In the genomic region with DNA sequence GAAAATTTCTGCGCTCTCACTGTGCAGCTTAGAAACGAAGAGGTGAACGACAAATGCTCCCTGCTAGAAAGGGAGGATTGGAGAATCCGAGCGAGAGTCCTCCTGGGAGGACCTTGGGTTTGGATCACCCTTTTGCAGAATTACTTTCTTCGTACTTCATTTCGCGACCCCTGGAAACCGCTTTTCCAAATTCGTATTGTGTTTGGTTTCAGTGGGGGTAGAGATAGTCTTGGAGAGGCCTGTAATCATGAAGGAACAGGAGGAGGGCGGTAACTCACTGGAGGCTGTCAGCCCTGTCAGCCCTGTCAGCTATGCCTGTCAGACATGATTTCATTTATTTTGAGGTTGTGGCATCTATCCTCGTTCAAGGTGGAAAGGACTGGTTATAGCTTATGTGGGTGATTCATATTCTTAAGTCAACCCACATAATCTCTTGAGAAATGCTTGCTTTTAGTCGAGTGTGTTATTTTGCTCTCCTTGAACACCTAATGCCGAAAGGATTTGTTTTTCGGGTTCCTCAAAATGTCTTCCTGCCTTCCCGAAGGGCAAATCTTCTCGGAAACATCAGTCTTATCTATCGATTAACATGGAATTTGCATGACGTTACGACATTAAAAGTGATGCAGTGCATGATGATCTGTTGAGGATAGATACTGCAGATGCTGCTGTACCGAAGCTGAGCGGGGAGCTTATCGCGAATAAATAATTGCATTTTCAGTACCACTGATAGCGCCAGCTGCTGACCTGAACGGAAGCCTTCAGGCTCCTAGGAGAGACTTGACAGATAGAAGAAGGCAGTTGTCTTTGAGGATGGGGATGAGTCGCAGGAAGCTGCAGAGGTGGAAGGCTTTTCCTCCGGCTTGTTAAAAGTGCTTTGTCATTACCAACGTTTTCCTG, we compare ENCODE assay signal across 8 mouse cellular contexts. TPM values are rescaled to one million over a fixed set of nuclear protein-coding genes. Genes with fewer than 3 reads are reported as not detected.
DNase-seq lines count a peak whose midpoint lies in the region; ATAC-seq and TF ChIP-seq lines count a peak whose summit lies in the region.

No protein-coding gene starts in this region.

- under 1% methylated on average over 29 of the region's 29 CpGs for WGBS in cerebellum, adult 2 months
- WGBS in heart, embryonic 15.5 days = 3% methylated on average over 29 of the region's 29 CpGs
- 10% methylated on average over 29 of the region's 29 CpGs for WGBS in limb, embryonic 14.5 days

- no peak for TF ChIP-seq CTCF in cerebellum, adult 2 months (IDR thresholded peaks at IDR 0.05; ENCODE audit: borderline replicate concordance, insufficient read depth, low read depth, low read length)
- TF ChIP-seq CTCF in E14TG2a.4 (conservative IDR thresholded peaks at IDR 0.05; ENCODE audit: low read length) = no peak

- DNase-seq in cerebellum, adult 2 months = peak; percentile 34 to 61
- DNase-seq in cerebellum, adult 9-10 months = no peak
- no peak for DNase-seq in limb, embryonic 14.5 days (ENCODE audit: low spot score)
- no peak for DNase-seq in ovary, postnatal 10 days (ENCODE audit: low spot score)

- peak overlapping the region; percentile 90 for H3K27ac ChIP-seq in cerebellum, adult 2 months (ENCODE audit: insufficient read depth, low read length)
- H3K27ac ChIP-seq in heart, embryonic 15.5 days = peak overlapping the region; percentile 85
- no peak overlapping the region for H3K27ac ChIP-seq in limb, embryonic 14.5 days (replicated peaks; ENCODE audit: low read depth, low read length)

- no peaks in the 10 kb centered on the region for H3K27me3 ChIP-seq in cerebellum, adult 2 months (ENCODE audit: control insufficient read depth, insufficient read depth, low read length)
- H3K27me3 ChIP-seq in E14TG2a.4 (ENCODE audit: insufficient read depth, low read length) = peaks cover 11% of the 10 kb centered on the region
- H3K27me3 ChIP-seq in heart, embryonic 15.5 days = no peaks in the 10 kb centered on the region
- H3K27me3 ChIP-seq in limb, embryonic 14.5 days (ENCODE audit: control insufficient read depth, insufficient read depth, low read length) = no peaks in the 10 kb centered on the region
- no peaks in the 10 kb centered on the region for H3K27me3 ChIP-seq in myocyte (ENCODE audit: control insufficient read depth, insufficient read depth, insufficient read length)

- peaks cover 11% of the 10 kb centered on the region for H3K79me2 ChIP-seq in myocyte (ENCODE audit: control insufficient read depth, insufficient read depth)

- ATAC-seq in common myeloid progenitor, adult 5-6 weeks (replicated peaks; ENCODE audit: low read depth, poor library complexity, severe bottlenecking) = peak; percentile 37
- no peak for ATAC-seq in heart, embryonic 15.5 days (replicated peaks; ENCODE audit: insufficient number of reproducible peaks, insufficient read depth, low FRiP score, low read depth)
- ATAC-seq in limb, embryonic 14.5 days (ENCODE audit: low FRiP score, low read depth) = peak; percentile 8; the same call in 1 of the 2 replicates

- H3K36me3 ChIP-seq in E14TG2a.4 (ENCODE audit: insufficient read depth, low read length) (peaks cover 11% of the 10 kb centered on the region), myocyte (ENCODE audit: control insufficient read depth, insufficient read depth) (no peaks in the 10 kb centered on the region)
- peaks cover 22% of the 10 kb centered on the region for H3K36me3 ChIP-seq in heart, embryonic 15.5 days
- peaks cover 20% of the 10 kb centered on the region for H3K36me3 ChIP-seq in limb, embryonic 14.5 days (ENCODE audit: control insufficient read depth, insufficient read depth, low read length)

- peak overlapping the region; percentile 74 for H3K4me2 ChIP-seq in heart, embryonic 15.5 days
- peak overlapping the region; percentile 79 for H3K4me2 ChIP-seq in limb, embryonic 14.5 days (replicated peaks; ENCODE audit: low read depth, low read length, severe bottlenecking)
- peak overlapping the region; percentile 100 for H3K4me2 ChIP-seq in myocyte (ENCODE audit: low read depth)

- H3ac ChIP-seq in myocyte (ENCODE audit: control insufficient read depth, insufficient read length) = no peak overlapping the region

- H3K9me3 ChIP-seq in E14TG2a.4 (ENCODE audit: low read length) = no peaks in the 10 kb centered on the region
- no peaks in the 10 kb centered on the region for H3K9me3 ChIP-seq in heart, embryonic 15.5 days (replicated peaks)
- H3K9me3 ChIP-seq in limb, embryonic 14.5 days (ENCODE audit: control insufficient read depth, low read length) = no peaks in the 10 kb centered on the region

- H3K4me1 ChIP-seq in cerebellum, adult 2 months (ENCODE audit: control insufficient read depth, insufficient read depth, low read length) = peaks cover 8% of the 10 kb centered on the region; the same call in 1 of the 2 replicates
- H3K4me1 ChIP-seq in E14TG2a.4 (replicated peaks; ENCODE audit: low read depth, low read length) = peaks cover 23% of the 10 kb centered on the region
- H3K4me1 ChIP-seq in heart, embryonic 15.5 days (replicated peaks) = peaks cover 17% of the 10 kb centered on the region
- peaks cover 5% of the 10 kb centered on the region; the same call in 1 of the 2 replicates for H3K4me1 ChIP-seq in limb, embryonic 14.5 days (ENCODE audit: control insufficient read depth, insufficient read depth, low read length)

- no peak for TF ChIP-seq POLR2A in cerebellum, adult 2 months (IDR thresholded peaks at IDR 0.05; ENCODE audit: borderline replicate concordance, insufficient read depth, low read length)
- TF ChIP-seq POLR2A in limb, embryonic 14.5 days (IDR thresholded peaks at IDR 0.05; ENCODE audit: borderline replicate concordance, extremely low read depth, insufficient read depth, insufficient read length) = no peak
- TF ChIP-seq POLR2A in myocyte (IDR thresholded peaks at IDR 0.05; ENCODE audit: insufficient read length, low read depth) = no peak

- peak overlapping the region; percentile 84 for H3K9ac ChIP-seq in heart, embryonic 15.5 days
- H3K9ac ChIP-seq in limb, embryonic 14.5 days (ENCODE audit: low read depth, low read length, severe bottlenecking) = peak overlapping the region; percentile 68

- peak overlapping the region; percentile 97 for H3K4me3 ChIP-seq in cerebellum, adult 2 months (replicated peaks; ENCODE audit: insufficient read depth, low read depth, low read length)
- peak overlapping the region; percentile 90 for H3K4me3 ChIP-seq in E14TG2a.4 (replicated peaks; ENCODE audit: low read length)
- peak overlapping the region; percentile 65 for H3K4me3 ChIP-seq in heart, embryonic 15.5 days
- peak overlapping the region; percentile 61 for H3K4me3 ChIP-seq in limb, embryonic 14.5 days (replicated peaks; ENCODE audit: low read length)
- peak overlapping the region; percentile 83 for H3K4me3 ChIP-seq in myocyte

TF ChIP-seq in myocyte, 11 proteins besides CTCF, POLR2A, EP300 and RAD21:
- TF ChIP-seq POLR2AphosphoS2 (IDR thresholded peaks at IDR 0.05; ENCODE audit: insufficient read length, low read depth) = no peak
- peak; percentile 52 for TF ChIP-seq REST (IDR thresholded peaks at IDR 0.05; ENCODE audit: insufficient read depth, insufficient read length)
- no peak for TF ChIP-seq TCF12 (IDR thresholded peaks at IDR 0.05; ENCODE audit: insufficient read depth, poor library complexity, severe bottlenecking)
- TF ChIP-seq MAX (IDR thresholded peaks at IDR 0.05; ENCODE audit: low read depth) = no peak
TF ChIP-seq in myocyte: peak in this region for 1.

RNA-seq across cellular contexts. Expression of a gene that starts 0.9 kb away (rescaled TPM):
- 294 and 298 TPM in 2 replicates for polyA plus RNA-seq in cerebellum, adult 2 months (2012; rRNA removed)
- total RNA-seq in common myeloid progenitor, adult 5-6 weeks (2017) = 16.2 and 25.9 TPM in 2 replicates
- polyA plus RNA-seq in heart, embryonic 15.5 days (2015; fragmentation: Nextera tagmentation; extraction: Ambion mirVana) = 54.1 and 54.4 TPM in 2 replicates
- 60.9 and 72.8 TPM in 2 replicates for polyA plus RNA-seq in limb, embryonic 14.5 days (2012; rRNA removed)
- 31.8 and 32.7 TPM in 2 replicates for polyA plus RNA-seq in limb, embryonic 14.5 days (2014; fragmentation: Nextera tagmentation; extraction: Ambion mirVana)
- polyA plus RNA-seq in myocyte (2012; fragmentation: generic; extraction: Trizol) = 45.0 TPM

RNA-seq across cellular contexts. Expression of a gene that starts 39.4 kb away (rescaled TPM):
- polyA plus RNA-seq in cerebellum, adult 2 months (2012; rRNA removed) = 14.9 and 15.6 TPM in 2 replicates
- total RNA-seq in common myeloid progenitor, adult 5-6 weeks (2017) = 8.4 and 10.6 TPM in 2 replicates
- 429 and 457 TPM in 2 replicates for polyA plus RNA-seq in heart, embryonic 15.5 days (2015; fragmentation: Nextera tagmentation; extraction: Ambion mirVana)
- polyA plus RNA-seq in limb, embryonic 14.5 days (2012; rRNA removed) = 81.3 and 96.8 TPM in 2 replicates
- polyA plus RNA-seq in limb, embryonic 14.5 days (2014; fragmentation: Nextera tagmentation; extraction: Ambion mirVana) = 128 and 135 TPM in 2 replicates
- polyA plus RNA-seq in myocyte (2012; fragmentation: generic; extraction: Trizol) = 284 TPM

RNA-seq across cellular contexts. Expression of a gene that starts 59.7 kb away (rescaled TPM):
- polyA plus RNA-seq in cerebellum, adult 2 months (2012; rRNA removed) = 12.7 and 15.8 TPM in 2 replicates
- total RNA-seq in common myeloid progenitor, adult 5-6 weeks (2017) = 4.5 and 8.3 TPM in 2 replicates
- polyA plus RNA-seq in heart, embryonic 15.5 days (2015; fragmentation: Nextera tagmentation; extraction: Ambion mirVana) = 11.6 and 16.3 TPM in 2 replicates
- 12.8 and 18.5 TPM in 2 replicates for polyA plus RNA-seq in limb, embryonic 14.5 days (2012; rRNA removed)
- polyA plus RNA-seq in limb, embryonic 14.5 days (2014; fragmentation: Nextera tagmentation; extraction: Ambion mirVana) = 9.8 and 10.3 TPM in 2 replicates
- polyA plus RNA-seq in myocyte (2012; fragmentation: generic; extraction: Trizol) = 19.8 TPM

Comparison
In these comparisons a context has a peak if more than half of its experiments do, and no peak if none do; other contexts are left out.
1. DNase-seq: peak in cerebellum, adult 2 months (2 of 2); none in cerebellum, adult 9-10 months (single experiment), limb, embryonic 14.5 days (single experiment) and ovary, postnatal 10 days (single experiment).
2. Peak in every context shown above with its lines, with median percentiles within 50 percentile points of each other: H3K4me3 ChIP-seq and H3K4me2 ChIP-seq.